Mouse (Mus musculus) olfactory bulb, adult 2 months (tissue): ENCODE results near the gene Nkain4.
A peak's percentile ranks its signal among the peaks of the same experiment; 100 is the strongest.

Source experiments
- CTCF ChIP-seq: fragments of 200-500 bp; IDR thresholded peaks from 2 replicates; pipeline ENCODE4 v1.5.1; 2012; ENCODE audit warnings: low read depth, mild to moderate bottlenecking, low read length, moderate library complexity; ENCODE audit not compliant: insufficient read depth
- POLR2A ChIP-seq: fragments of 200-500 bp; IDR thresholded peaks from 2 replicates; pipeline ENCODE4 v1.6.1; 2012; ENCODE audit warnings: mild to moderate bottlenecking, low read depth, low read length, moderate library complexity; ENCODE audit not compliant: insufficient read depth

DNA sequence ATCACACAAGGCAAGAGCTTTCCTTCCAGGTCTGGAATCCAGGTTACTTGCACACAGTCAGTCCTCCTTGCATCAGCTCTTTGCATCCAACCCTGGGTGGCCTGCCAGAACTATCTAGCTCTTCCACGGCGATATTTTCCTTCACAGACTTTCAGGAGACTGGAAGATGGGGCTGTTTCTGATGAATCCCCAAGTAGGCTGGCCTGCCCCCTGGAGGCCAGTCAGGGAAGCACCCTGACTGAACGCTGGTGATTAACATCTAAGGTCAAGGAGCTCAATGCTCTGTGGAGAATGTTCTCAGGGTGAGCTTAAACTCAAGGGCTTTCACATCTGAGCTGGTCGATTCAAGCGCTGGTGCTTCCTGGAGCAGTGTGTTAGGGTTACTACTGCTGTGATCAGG, 9.5 kb upstream of the Nkain4 start:
- TF ChIP-seq CTCF: peak; percentile 90
- TF ChIP-seq POLR2A: no peak
